Mouse (Mus musculus) cerebellum, adult 8-10 months (tissue): ENCODE measurements around the gene Rab3gap2.

Experiments
- DNase-seq: peaks from one replicate; pipeline ENCODE4 v3.0.0; 2022

The Rab3gap2 gene

GRCm38 (mm10) chr1:185334136-185334535 lies 130.2 kb downstream of the Rab3gap2 start:
- no peak for DNase-seq

GRCm38 (mm10) chr1:185335231-185335765 lies 131.4 kb downstream of the Rab3gap2 start:
- no peak for DNase-seq
